Mouse (Mus musculus) stomach, postnatal 0 days (tissue): ENCODE results near the gene C5ar1.

Experiments used
- CTCF ChIP-seq: IDR thresholded peaks from 2 replicates; pipeline ENCODE4 v1.5.1; 2016; ENCODE audit warnings: antibody characterized with exemption, low read depth, mild to moderate bottlenecking, moderate library complexity
- EP300 ChIP-seq: optimal IDR thresholded peaks from 2 replicates; pipeline ENCODE3; 2016; ENCODE audit warnings: antibody characterized with exemption

GRCm38 (mm10) chr7:16287791-16288190 is 28.5 kb upstream of the C5ar1 start:
- TF ChIP-seq CTCF (no peak), EP300 (no peak)
